Mouse (Mus musculus) left cerebral cortex, adult 6 months (tissue): ENCODE measurements around the gene Olfr15. TPM values are rescaled to one million over a fixed set of nuclear protein-coding genes. Genes with fewer than 3 reads are reported as not detected.

Experiments
- long read RNA-seq, 2 experiments: library from polyadenylated mRNA; unstranded; transcript quantifications; one replicate each; pipeline ENCODE4 v2.0.0; 2019 to 2020
- polyA plus RNA-seq: library from polyadenylated mRNA; unstranded; fragments of <200 nt; fragmentation: Nextera tagmentation; gene quantifications from 2 replicates; pipeline ENCODE4 v1.2.3, GENCODE M21; 2021

The Olfr15 gene
- polyA plus RNA-seq: not detected in 2 replicates
- long read RNA-seq, experiment 1: 0 reads
- long read RNA-seq, experiment 2: 0 reads

GRCm38 (mm10) chr16:3830588-3831109 is at the start of gene Olfr15:
Olfr15 (plus strand) TSS chr16:3830878.

GRCm38 (mm10) chr16:3846711-3847518 is 16.2 kb downstream of the Olfr15 start, which contains the start of gene Zfp174:
Zfp174 (plus strand) TSS chr16:3847268.

GRCm38 (mm10) chr16:3872216-3873047 is 41.8 kb downstream of the Olfr15 start, which contains the start of gene Naa60:
Naa60 (plus strand) TSS chr16:3872375.

DNA sequence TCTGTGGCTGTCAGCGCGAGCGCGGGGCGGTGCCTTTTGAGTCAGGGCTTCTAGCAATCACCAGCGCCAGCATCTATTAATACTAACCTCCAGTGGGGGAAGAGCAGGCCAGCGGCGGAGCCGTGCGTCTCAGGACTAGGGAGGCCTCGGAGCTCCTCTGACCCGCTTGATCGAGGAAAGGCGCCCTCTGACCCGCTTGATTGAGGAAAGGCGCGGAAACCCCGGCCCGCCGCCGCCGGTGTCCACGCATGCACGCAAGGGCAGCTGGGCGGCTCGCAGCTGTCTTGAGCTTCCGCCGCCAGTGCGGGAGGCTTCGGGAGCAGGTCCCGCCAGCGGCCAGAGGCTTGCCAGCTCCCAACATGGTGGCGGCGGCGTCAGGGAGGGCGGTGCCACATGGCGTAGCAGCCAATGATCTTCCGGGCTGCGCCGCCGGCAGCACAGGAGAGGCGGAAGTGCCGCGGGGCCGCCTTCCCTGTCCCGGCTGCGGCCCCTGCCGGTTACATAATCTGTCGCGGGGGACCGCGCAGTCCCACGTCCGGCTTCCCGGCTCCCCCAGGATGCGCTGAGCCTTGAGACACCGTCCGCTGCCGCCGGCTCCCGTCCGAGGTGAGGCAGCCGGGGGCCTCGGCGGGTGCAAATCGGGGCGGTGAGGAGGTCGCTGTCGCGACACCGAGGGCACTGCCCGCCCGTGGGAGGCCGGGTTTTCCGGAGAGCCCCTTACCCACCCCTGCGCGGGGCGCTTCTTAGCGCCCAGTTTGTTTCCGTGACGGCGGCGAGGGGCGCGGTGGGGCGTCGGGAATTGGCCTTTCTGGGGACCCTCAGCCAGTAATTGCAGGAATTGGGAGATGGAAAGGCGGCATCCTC is 53.8 kb downstream of the Olfr15 start, which contains the start of the genes Zfp597 and Gm20695:
Zfp597 (minus strand) TSS at position 361 of the 864 bp plus-strand sequence.
Gm20695 (plus strand) TSS at position 448 of the 864 bp plus-strand sequence.

Other genes with a start within 250 kb of the Olfr15 start
- not detected in 2 replicates for gene Olfr161, start 239.8 kb upstream of the Olfr15 start, polyA plus RNA-seq
- not detected in 2 replicates for gene Mefv, start 112.8 kb upstream of the Olfr15 start, polyA plus RNA-seq
- gene Zfp263, start 86.8 kb upstream of the Olfr15 start, polyA plus RNA-seq: 5.4 and 7.1 TPM in 2 replicates
- 1.2 and 1.3 TPM in 2 replicates for gene Zfp174, start 16.4 kb downstream of the Olfr15 start, polyA plus RNA-seq
- gene Naa60, start 41.5 kb downstream of the Olfr15 start, polyA plus RNA-seq: 82.1 and 85.9 TPM in 2 replicates
- gene Zfp597, start 53.7 kb downstream of the Olfr15 start, polyA plus RNA-seq: 3.8 and 6.6 TPM in 2 replicates
- 7.8 and 12.0 TPM in 2 replicates for gene Gm20695, start 53.8 kb downstream of the Olfr15 start, polyA plus RNA-seq
- gene 1700037C18Rik, start 77.8 kb downstream of the Olfr15 start, polyA plus RNA-seq: 9.5 and 9.8 TPM in 2 replicates
- 27.6 and 30.3 TPM in 2 replicates for gene Cluap1, start 77.9 kb downstream of the Olfr15 start, polyA plus RNA-seq
- gene Nlrc3, start 145.8 kb downstream of the Olfr15 start, polyA plus RNA-seq: 0.16 TPM in 1 of 2 replicates, not detected in the other
- gene Slx4, start 172.9 kb downstream of the Olfr15 start, polyA plus RNA-seq: 8.0 and 8.7 TPM in 2 replicates
- gene Dnase1, start 206.1 kb downstream of the Olfr15 start, polyA plus RNA-seq: 1.0 and 1.5 TPM in 2 replicates
- 28.9 and 36.9 TPM in 2 replicates for gene Trap1, start 246.9 kb downstream of the Olfr15 start, polyA plus RNA-seq